Mouse (Mus musculus) heart, postnatal 25 days (tissue): Measurements from ENCODE around the gene A1cf. TPM values are rescaled to one million over a fixed set of nuclear protein-coding genes. Genes with fewer than 3 reads are reported as not detected.

Experiments used
- DNase-seq: peaks from one replicate; pipeline ENCODE4 v3.0.0; 2022; ENCODE audit warnings: low spot score
- intact Hi-C: fragments of 180-260 bp; cut with DNase I; formaldehyde crosslinking; loops from one replicate; pipeline ENCODE4 v1.15.1; 2025
- total RNA-seq, 2 experiments: library from RNA; stranded (reverse); gene quantifications; 2 replicates each; pipeline ENCODE4 v1.2.3; 2021

A1cf gene
- total RNA-seq, result not detected

- intact Hi-C loops, result no loop called here
- no peak for DNase-seq
Observed at GRCm38 (mm10) chr19:31868521-31868920, at the start of gene A1cf. Gene A1cf, plus strand, starts transcription at chr19:31868764.

- intact Hi-C loops, result no loop called here
- DNase-seq, result no peak
Observed at GRCm38 (mm10) chr19:31834250-31834649, 34.3 kb upstream of the A1cf start.

- intact Hi-C loops, result no loop called here
Observed at GRCm38 (mm10) chr19:31861909-31862308, 6.7 kb upstream of the A1cf start.

GRCm38 (mm10) chr19:31862512-31863249 is 5.9 kb upstream of the A1cf start:
- intact Hi-C loops, result no loop called here
- no peak for DNase-seq

More at GRCm38 (mm10) chr19:31861909-31862308, 6.7 kb upstream of the A1cf start:
- no peak for DNase-seq

- DNase-seq, result no peak
- intact Hi-C loops, result no loop called here
Observed at GRCm38 (mm10) chr19:31865451-31865850, 3.1 kb upstream of the A1cf start.

GRCm38 (mm10) chr19:31868076-31868475 is 488 bp upstream of the A1cf start:
- intact Hi-C loops, result no loop called here
- DNase-seq, result no peak

GRCm38 (mm10) chr19:31868971-31869370 is 407 bp downstream of the A1cf start:
- intact Hi-C loops, result no loop called here
- no peak for DNase-seq

- intact Hi-C loops, result no loop called here
- DNase-seq, result no peak
Observed at GRCm38 (mm10) chr19:31871377-31871776, 2.8 kb downstream of the A1cf start.

- intact Hi-C loops, result no loop called here
- no peak for DNase-seq
Observed at GRCm38 (mm10) chr19:31877968-31878367, 9.4 kb downstream of the A1cf start.

- no peak for DNase-seq
- intact Hi-C loops, result no loop called here
Observed at GRCm38 (mm10) chr19:31884594-31884993, 16.0 kb downstream of the A1cf start.

- no peak for DNase-seq
- intact Hi-C loops, result no loop called here
Observed at GRCm38 (mm10) chr19:31887275-31887674, 18.7 kb downstream of the A1cf start.

- intact Hi-C loops, result no loop called here
- DNase-seq, result no peak
Observed at GRCm38 (mm10) chr19:31889988-31890387, 21.4 kb downstream of the A1cf start.

GRCm38 (mm10) chr19:31891001-31891893 is 22.7 kb downstream of the A1cf start:
- intact Hi-C loops, result no loop called here
- no peak for DNase-seq

- DNase-seq, result no peak
- intact Hi-C loops, result no loop called here
Observed at GRCm38 (mm10) chr19:31895971-31896370, 27.4 kb downstream of the A1cf start.

- DNase-seq, result no peak
- intact Hi-C loops, result no loop called here
Observed at GRCm38 (mm10) chr19:31896711-31897110, 28.1 kb downstream of the A1cf start.

- DNase-seq, result no peak
- intact Hi-C loops, result no loop called here
Observed at GRCm38 (mm10) chr19:31905671-31906070, 37.1 kb downstream of the A1cf start.

- no peak for DNase-seq
- intact Hi-C loops, result no loop called here
Observed at GRCm38 (mm10) chr19:31910423-31910822, 41.9 kb downstream of the A1cf start.

GRCm38 (mm10) chr19:31913946-31914345 is 45.4 kb downstream of the A1cf start:
- DNase-seq, result no peak
- intact Hi-C loops, result no loop called here

GRCm38 (mm10) chr19:31920357-31920756 is 51.8 kb downstream of the A1cf start:
- intact Hi-C loops, result no loop called here

GRCm38 (mm10) chr19:31921852-31922251 is 53.3 kb downstream of the A1cf start:
- no peak for DNase-seq
- intact Hi-C loops, result no loop called here

More at GRCm38 (mm10) chr19:31920357-31920756, 51.8 kb downstream of the A1cf start:
- DNase-seq, result no peak
